Mouse (Mus musculus) spleen, adult 2 months (tissue): ENCODE data around the gene Lrrc4c.

Source experiments
- CTCF ChIP-seq: fragments of 200-500 bp; IDR thresholded peaks from 2 replicates; pipeline ENCODE4 v1.5.1; 2011; ENCODE audit warnings: mild to moderate bottlenecking, inconsistent platforms; ENCODE audit not compliant: insufficient read depth, insufficient read length, insufficient replicate concordance; ENCODE audit errors: extremely low read depth
- POLR2A ChIP-seq: fragments of 200-500 bp; IDR thresholded peaks from 2 replicates; pipeline ENCODE4 v1.6.1; 2011; ENCODE audit warnings: low read depth, low read length, inconsistent platforms

- TF ChIP-seq CTCF (no peak), POLR2A (no peak)
These were observed 1167.6 kb downstream of the Lrrc4c start for GRCm38 (mm10) chr2:97485609-97486008.
